ENCODE assay signal across 16 mouse cellular contexts in the genomic region with DNA sequence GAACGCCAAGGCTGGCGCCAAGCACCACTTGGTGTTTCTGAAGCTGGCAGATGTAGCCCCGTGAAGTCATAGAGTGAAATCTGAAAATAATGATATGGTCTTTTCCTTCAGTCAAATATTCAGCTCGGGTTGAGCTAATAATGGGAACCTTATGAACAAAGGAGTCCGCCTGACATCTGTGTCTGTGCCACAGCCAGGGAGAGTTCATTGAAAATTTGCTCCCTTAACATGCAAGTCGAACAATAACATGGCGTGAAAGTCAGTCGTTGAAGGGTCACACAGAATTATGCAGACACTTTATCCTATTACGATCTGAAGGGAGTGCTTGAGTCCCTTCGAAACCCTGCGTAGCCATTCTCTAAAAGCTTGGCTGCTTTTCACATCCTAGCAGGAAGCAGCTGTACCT.
DNase-seq lines count a peak whose midpoint lies in the region; ATAC-seq and TF ChIP-seq lines count a peak whose summit lies in the region.
"Had no signal": no experiment of that assay in that cellular context is flagged by ENCODE, and none has a peak within 500 bp of the region (broad histone marks: within the 10 kb centered on the region; RNA-seq: fewer than 3 reads in every experiment).

No protein-coding gene starts in this region.

- no peak for DNase-seq in hindbrain, embryonic 10.5 days (ENCODE audit: low spot score)
- DNase-seq in hindbrain, postnatal 0 days (ENCODE audit: low spot score): no peak
- DNase-seq in embryonic facial prominence, embryonic 14.5 days (ENCODE audit: low spot score): peak; percentile 60
- no peak for DNase-seq in adipocyte (ENCODE audit: low spot score)
- DNase-seq in adrenal gland, postnatal 10 days: no peak
- DNase-seq in kidney, postnatal 10 days: no peak
- DNase-seq: cerebellum, postnatal 25 days; kidney, adult 9 months; kidney, postnatal 4 days; left cerebral cortex, postnatal 4 days; lung, adult 18-20 months; lung, postnatal 36 days; right cerebral cortex, adult 18-20 months; thymus, adult 2 months had no signal

- 48% methylated on average over 11 of the region's 11 CpGs for WGBS in hindbrain, embryonic 10.5 days
- WGBS in hindbrain, postnatal 0 days: 31% methylated on average over 11 of the region's 11 CpGs
- WGBS in embryonic facial prominence, embryonic 14.5 days: 42% methylated on average over 11 of the region's 11 CpGs
- WGBS in hindbrain, embryonic 13.5 days: 33% methylated on average over 11 of the region's 11 CpGs

- no peaks in the 10 kb centered on the region for H3K27me3 ChIP-seq in hindbrain, embryonic 10.5 days (ENCODE audit: insufficient read depth, poor library complexity, severe bottlenecking)
- no peaks in the 10 kb centered on the region for H3K27me3 ChIP-seq in hindbrain, postnatal 0 days (ENCODE audit: insufficient read depth, low read length)
- H3K27me3 ChIP-seq in embryonic facial prominence, embryonic 14.5 days (replicated peaks; ENCODE audit: control insufficient read depth, insufficient read depth, low read length): no peaks in the 10 kb centered on the region
- H3K27me3 ChIP-seq in hindbrain, embryonic 13.5 days: no peaks in the 10 kb centered on the region
- H3K27me3 ChIP-seq: heart, embryonic 12.5 days had no signal

- TF ChIP-seq CTCF in hindbrain, postnatal 0 days (IDR thresholded peaks at IDR 0.05; ENCODE audit: low read depth): no peak

- no peak overlapping the region for H3K4me2 ChIP-seq in hindbrain, postnatal 0 days (ENCODE audit: low read depth, low read length)
- no peak overlapping the region for H3K4me2 ChIP-seq in embryonic facial prominence, embryonic 14.5 days (ENCODE audit: low read depth, low read length)
- no peak overlapping the region for H3K4me2 ChIP-seq in hindbrain, embryonic 13.5 days
- H3K4me2 ChIP-seq: heart, embryonic 12.5 days had no signal

- ATAC-seq in hindbrain, postnatal 0 days: no peak
- ATAC-seq in embryonic facial prominence, embryonic 14.5 days (ENCODE audit: low read depth): 0 out of 2 replicates have a peak, but pooled peaks have one; percentile 18
- ATAC-seq in hindbrain, embryonic 13.5 days (ENCODE audit: low FRiP score): no peak; the same call in 1 of the 2 replicates

- H3K9me3 ChIP-seq in hindbrain, embryonic 10.5 days: no peaks in the 10 kb centered on the region
- H3K9me3 ChIP-seq in hindbrain, postnatal 0 days (ENCODE audit: low read length): no peaks in the 10 kb centered on the region
- no peaks in the 10 kb centered on the region for H3K9me3 ChIP-seq in embryonic facial prominence, embryonic 14.5 days (ENCODE audit: control insufficient read depth, low read length)
- H3K9me3 ChIP-seq in hindbrain, embryonic 13.5 days: no peaks in the 10 kb centered on the region
- H3K9me3 ChIP-seq: heart, embryonic 12.5 days had no signal

- H3K9ac ChIP-seq in hindbrain, postnatal 0 days (replicated peaks; ENCODE audit: low read length): no peak overlapping the region
- no peak overlapping the region for H3K9ac ChIP-seq in embryonic facial prominence, embryonic 14.5 days (ENCODE audit: low read depth, low read length)
- H3K9ac ChIP-seq in hindbrain, embryonic 13.5 days: no peak overlapping the region
- H3K9ac ChIP-seq: heart, embryonic 12.5 days had no signal

- peak overlapping the region; percentile 40; the same call in 1 of the 2 replicates for H3K27ac ChIP-seq in hindbrain, embryonic 10.5 days
- H3K27ac ChIP-seq in hindbrain, postnatal 0 days: no peak overlapping the region
- no peak overlapping the region for H3K27ac ChIP-seq in embryonic facial prominence, embryonic 14.5 days (replicated peaks; ENCODE audit: low read depth, low read length)
- H3K27ac ChIP-seq in hindbrain, embryonic 13.5 days: 0 out of 2 replicates have a peak overlapping the region, but pooled peaks have one; percentile 18

- peaks cover 8% of the 10 kb centered on the region for H3K36me3 ChIP-seq in hindbrain, embryonic 10.5 days
- H3K36me3 ChIP-seq in hindbrain, postnatal 0 days (ENCODE audit: insufficient read depth, low read length): no peaks in the 10 kb centered on the region
- no peaks in the 10 kb centered on the region for H3K36me3 ChIP-seq in embryonic facial prominence, embryonic 14.5 days (ENCODE audit: control insufficient read depth, insufficient read depth, low read length)
- H3K36me3 ChIP-seq in hindbrain, embryonic 13.5 days: no peaks in the 10 kb centered on the region
- H3K36me3 ChIP-seq: heart, embryonic 12.5 days had no signal

- peaks cover 6% of the 10 kb centered on the region; the same call in 1 of the 2 replicates for H3K4me1 ChIP-seq in hindbrain, embryonic 10.5 days (replicated peaks)
- no peaks in the 10 kb centered on the region for H3K4me1 ChIP-seq in hindbrain, postnatal 0 days (ENCODE audit: insufficient read depth, low read length)
- no peaks in the 10 kb centered on the region for H3K4me1 ChIP-seq in embryonic facial prominence, embryonic 14.5 days (ENCODE audit: control insufficient read depth, insufficient read depth, low read length)
- 0 out of 2 replicates have a peak, but pooled peaks cover 7% of the 10 kb centered on the region for H3K4me1 ChIP-seq in hindbrain, embryonic 13.5 days (replicated peaks)
- H3K4me1 ChIP-seq: heart, embryonic 12.5 days had no signal

- no peak overlapping the region for H3K4me3 ChIP-seq in hindbrain, embryonic 10.5 days
- no peak overlapping the region for H3K4me3 ChIP-seq in hindbrain, postnatal 0 days (ENCODE audit: low read length)
- H3K4me3 ChIP-seq in embryonic facial prominence, embryonic 14.5 days (ENCODE audit: low read depth, low read length): no peak overlapping the region
- H3K4me3 ChIP-seq in hindbrain, embryonic 13.5 days: no peak overlapping the region
- H3K4me3 ChIP-seq: heart, embryonic 12.5 days had no signal

Comparison
In these comparisons a context has a peak if more than half of its experiments do, and no peak if none do; other contexts are left out.
1. H3K27ac ChIP-seq: peak in hindbrain, embryonic 10.5 days (single experiment) and hindbrain, embryonic 13.5 days (single experiment); none in hindbrain, postnatal 0 days (single experiment) and embryonic facial prominence, embryonic 14.5 days (single experiment).